Mouse (Mus musculus) spleen, adult 2 months (tissue): ENCODE results near the gene Cpsf2.

Experiments used
- CTCF ChIP-seq: fragments of 200-500 bp; IDR thresholded peaks from 2 replicates; pipeline ENCODE4 v1.5.1; 2011; ENCODE audit warnings: mild to moderate bottlenecking, inconsistent platforms; ENCODE audit not compliant: insufficient read depth, insufficient read length, insufficient replicate concordance; ENCODE audit errors: extremely low read depth
- POLR2A ChIP-seq: fragments of 200-500 bp; IDR thresholded peaks from 2 replicates; pipeline ENCODE4 v1.6.1; 2011; ENCODE audit warnings: low read depth, low read length, inconsistent platforms

- TF ChIP-seq CTCF (no peak), POLR2A (no peak)
These were observed 3.5 kb downstream of the Cpsf2 start for GRCm38 (mm10) chr12:101979213-101979750.
